Comparison of ENCODE assay signal across 10 mouse cellular contexts in genomic region chr7:100919006-100919808, GRCm38 (mm10). TPM values are rescaled to one million over a fixed set of nuclear protein-coding genes. Genes with fewer than 3 reads are reported as not detected.
DNase-seq lines count a peak whose midpoint lies in the region; ATAC-seq and TF ChIP-seq lines count a peak whose summit lies in the region.
"Had no signal": no experiment of that assay in that cellular context is flagged by ENCODE, and none has a peak within 500 bp of the region (broad histone marks: within the 10 kb centered on the region; RNA-seq: fewer than 3 reads in every experiment).

No protein-coding gene starts in this region.

- H3K27me3 ChIP-seq in heart, embryonic 15.5 days, result no peaks in the 10 kb centered on the region
- no peaks in the 10 kb centered on the region for H3K27me3 ChIP-seq in limb, embryonic 10.5 days (ENCODE audit: low read depth, poor library complexity, severe bottlenecking)
- H3K27me3 ChIP-seq in stomach, postnatal 0 days (ENCODE audit: control insufficient read depth, insufficient read depth, low read length), result no peaks in the 10 kb centered on the region

- no peak overlapping the region for H3K4me3 ChIP-seq in heart, embryonic 15.5 days
- peak overlapping the region; percentile 20 for H3K4me3 ChIP-seq in limb, embryonic 10.5 days
- no peak overlapping the region for H3K4me3 ChIP-seq in stomach, postnatal 0 days (ENCODE audit: low read depth, low read length)

- no peak overlapping the region for H3K9ac ChIP-seq in heart, embryonic 15.5 days
- peak overlapping the region; percentile 23; the same call in 1 of the 2 replicates for H3K9ac ChIP-seq in stomach, postnatal 0 days (ENCODE audit: low read length)

- H3K9me3 ChIP-seq in heart, embryonic 15.5 days (replicated peaks), result no peaks in the 10 kb centered on the region
- H3K9me3 ChIP-seq in limb, embryonic 10.5 days (replicated peaks), result no peaks in the 10 kb centered on the region
- H3K9me3 ChIP-seq in stomach, postnatal 0 days (ENCODE audit: control insufficient read depth, low read length), result no peaks in the 10 kb centered on the region

- 50% methylated on average over 7 of the region's 7 CpGs for WGBS in heart, embryonic 15.5 days
- 25% methylated on average over 7 of the region's 7 CpGs for WGBS in limb, embryonic 10.5 days
- WGBS in stomach, postnatal 0 days, result 47% methylated on average over 7 of the region's 7 CpGs

- peaks cover 95% of the 10 kb centered on the region for H3K4me1 ChIP-seq in heart, embryonic 15.5 days (replicated peaks)
- peaks cover 84% of the 10 kb centered on the region for H3K4me1 ChIP-seq in limb, embryonic 10.5 days
- peaks cover 18% of the 10 kb centered on the region for H3K4me1 ChIP-seq in stomach, postnatal 0 days (replicated peaks; ENCODE audit: control insufficient read depth, insufficient read depth)

- TF ChIP-seq CTCF in stomach, postnatal 0 days (IDR thresholded peaks at IDR 0.05; ENCODE audit: low read depth), result no peak

- ATAC-seq in heart, embryonic 15.5 days (replicated peaks; ENCODE audit: insufficient number of reproducible peaks, insufficient read depth, low FRiP score, low read depth), result no peak
- no peak for ATAC-seq in stomach, postnatal 0 days (ENCODE audit: low FRiP score, low TSS enrichment)

- no peak for TF ChIP-seq EP300 in stomach, postnatal 0 days (optimal IDR thresholded peaks at IDR 0.05)

- DNase-seq in heart, adult 9 months (ENCODE audit: low spot score in 2 of 2), result no peak
- peak; percentile 39 for DNase-seq in retina, postnatal 1 day
- DNase-seq in retina, embryonic 14.5 days (ENCODE audit: low spot score), result no peak
- DNase-seq in limb, embryonic 10.5 days (ENCODE audit: low spot score), result no peak
- no peak for DNase-seq in stomach, postnatal 0 days (ENCODE audit: low spot score)
- DNase-seq in yolk sac, embryonic 10.5 days (ENCODE audit: low spot score), result no peak
- DNase-seq in gastrocnemius, postnatal 4 days (ENCODE audit: low spot score in 2 of 2), result no peak
- DNase-seq: cerebellum, adult 9-10 months had no signal

- H3K36me3 ChIP-seq in heart, embryonic 15.5 days, result 0 out of 2 replicates have a peak, but pooled peaks cover 3% of the 10 kb centered on the region
- peaks cover 89% of the 10 kb centered on the region for H3K36me3 ChIP-seq in limb, embryonic 10.5 days
- 0 out of 2 replicates have a peak, but pooled peaks cover 3% of the 10 kb centered on the region for H3K36me3 ChIP-seq in stomach, postnatal 0 days (ENCODE audit: control insufficient read depth, insufficient read depth, low read length)

- peak overlapping the region; percentile 13; the same call in 1 of the 2 replicates for H3K4me2 ChIP-seq in heart, embryonic 15.5 days
- H3K4me2 ChIP-seq in stomach, postnatal 0 days (replicated peaks; ENCODE audit: low read depth), result peak overlapping the region; percentile 29; the same call in 1 of the 2 replicates
- H3K4me2 ChIP-seq: midbrain, embryonic 11.5 days had no signal

- peak overlapping the region; percentile 73 for H3K27ac ChIP-seq in heart, embryonic 15.5 days
- H3K27ac ChIP-seq in limb, embryonic 10.5 days, result peak overlapping the region; percentile 82
- peak overlapping the region; percentile 82 for H3K27ac ChIP-seq in stomach, postnatal 0 days (replicated peaks)

RNA-seq across cellular contexts. Expression of gene Arhgef17, which starts 12.7 kb away (rescaled TPM):
- polyA plus RNA-seq in heart, embryonic 15.5 days (2015; fragmentation: Nextera tagmentation; extraction: Ambion mirVana), result 4.1 and 6.6 TPM in 2 replicates
- 9.6 and 11.0 TPM in 2 replicates for polyA plus RNA-seq in limb, embryonic 10.5 days (2016; fragmentation: Nextera tagmentation; extraction: Ambion mirVana)
- polyA plus RNA-seq in stomach, postnatal 0 days (2015; fragmentation: Nextera tagmentation; extraction: Ambion mirVana), result 2.2 and 2.7 TPM in 2 replicates
- 10 to 100 TPM; 40.4 to 43.6 TPM for total RNA-seq in gastrocnemius, postnatal 4 days (2021)

RNA-seq across cellular contexts. Expression of gene P2ry6, which starts 55.2 kb away (rescaled TPM):
- polyA plus RNA-seq in heart, embryonic 15.5 days (2015; fragmentation: Nextera tagmentation; extraction: Ambion mirVana), result 3.8 and 6.8 TPM in 2 replicates
- polyA plus RNA-seq in limb, embryonic 10.5 days (2016; fragmentation: Nextera tagmentation; extraction: Ambion mirVana), result 1.1 and 1.6 TPM in 2 replicates
- polyA plus RNA-seq in stomach, postnatal 0 days (2015; fragmentation: Nextera tagmentation; extraction: Ambion mirVana), result 6.1 and 6.4 TPM in 2 replicates
- 1 to 10 TPM; 5.8 to 7.4 TPM for total RNA-seq in gastrocnemius, postnatal 4 days (2021)

RNA-seq across cellular contexts. Expression of gene Relt, which starts 56.0 kb away (rescaled TPM):
- polyA plus RNA-seq in heart, embryonic 15.5 days (2015; fragmentation: Nextera tagmentation; extraction: Ambion mirVana), result 2.5 and 4.9 TPM in 2 replicates
- polyA plus RNA-seq in limb, embryonic 10.5 days (2016; fragmentation: Nextera tagmentation; extraction: Ambion mirVana), result 5.9 and 7.9 TPM in 2 replicates
- polyA plus RNA-seq in stomach, postnatal 0 days (2015; fragmentation: Nextera tagmentation; extraction: Ambion mirVana), result 0.71 and 1.2 TPM in 2 replicates
- 10 to 100 TPM; 14.5 to 15.5 TPM for total RNA-seq in gastrocnemius, postnatal 4 days (2021)
